Mouse (Mus musculus): ENCODE measurements at regions not wholly inside any gene's neighbourhood (a gene's known extent, or its start where the extent isn't known, plus 50 kb on each side); places are given as distances from the start of the nearest gene placed in this dataset.
"Not testable (repeated sequence)": the region's sequence is repeated elsewhere in the genome, so short reads cannot be mapped to it uniquely, and the experiment has no call there.

DNA sequence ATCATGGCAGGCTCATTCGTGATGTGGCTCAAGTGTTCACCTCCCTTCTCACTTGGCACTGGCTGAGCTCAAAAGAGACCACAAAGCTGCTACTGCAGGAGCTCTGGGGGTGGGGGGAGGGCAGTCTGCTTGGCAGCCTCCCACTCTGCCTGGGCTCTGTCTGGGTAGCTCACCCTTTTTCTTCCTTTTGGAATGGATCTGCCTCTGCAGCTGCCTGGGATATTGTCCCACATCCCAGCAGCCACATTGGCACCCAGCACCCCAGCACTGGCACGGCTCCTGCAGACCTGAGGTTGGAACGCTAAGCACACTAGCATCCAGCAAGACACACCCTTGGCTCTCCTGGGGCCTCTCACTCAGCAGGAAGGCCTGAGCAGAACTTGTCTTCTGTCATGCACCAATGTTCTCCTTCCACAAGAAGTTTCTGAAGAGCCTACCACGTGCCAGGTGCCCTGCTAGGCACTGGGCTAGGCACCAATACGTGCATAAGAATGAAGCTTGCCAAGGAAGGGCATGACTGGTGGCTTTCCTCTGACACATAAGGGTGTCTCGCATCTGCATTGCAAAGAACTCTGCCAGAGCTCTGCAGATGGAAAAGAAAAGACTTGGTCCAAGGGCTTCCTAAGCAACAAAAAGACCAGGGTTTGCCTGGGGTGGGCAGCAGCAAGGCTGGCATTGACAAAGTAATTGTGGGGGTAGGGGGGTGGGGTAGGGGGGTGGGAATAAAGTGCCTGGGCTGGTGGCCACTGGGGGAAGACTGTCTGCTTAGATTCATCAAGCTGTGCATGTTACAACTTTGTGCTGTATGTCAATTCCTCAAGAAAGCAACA, 112.1 kb upstream of the Sipa1l1 start:
- not testable (repeated sequence) for DNase-seq

DNA sequence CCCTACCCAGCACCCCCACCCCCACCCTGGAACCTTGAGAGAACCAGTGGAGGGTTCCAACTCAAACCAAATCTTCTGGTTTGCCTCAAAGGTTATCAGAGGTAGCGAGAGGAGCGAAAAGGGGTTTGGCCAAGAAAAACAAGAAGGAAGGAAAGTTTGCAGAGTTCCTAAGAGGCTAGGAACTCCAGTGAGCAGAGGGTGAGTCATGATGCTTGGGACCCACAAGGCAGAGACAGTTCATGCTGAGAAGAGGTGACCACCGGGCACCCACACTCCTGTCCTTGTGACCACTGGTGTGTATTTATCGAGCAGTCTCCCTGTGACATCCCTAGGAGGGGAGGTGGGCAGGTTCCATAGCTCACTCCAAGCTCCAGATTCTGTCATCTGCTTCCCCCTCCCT, 104.1 kb upstream of the Sipa1l1 start:
- no peak for DNase-seq

DNA sequence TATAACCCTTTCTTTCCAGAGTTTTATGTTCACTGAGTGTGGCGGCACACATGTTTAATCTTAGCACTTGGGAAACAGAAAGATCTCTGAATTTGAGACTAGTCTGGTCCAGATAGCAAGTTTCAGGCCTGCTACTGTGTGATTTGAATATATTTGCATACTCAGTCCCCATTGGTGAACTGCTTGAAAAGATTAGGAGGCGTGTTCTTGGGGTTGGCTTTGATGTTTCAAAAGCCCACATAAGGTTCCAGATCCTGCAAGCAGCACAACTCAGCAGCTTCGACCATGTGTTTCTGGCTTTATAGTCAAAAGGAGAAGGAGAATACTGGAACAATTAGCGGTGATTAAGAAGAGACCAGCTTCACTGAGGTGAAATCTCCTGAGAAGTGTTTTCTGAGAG, 102.3 kb upstream of the Sipa1l1 start:
- DNase-seq, result peak in 1 of 2 experiments; percentile 5

DNA sequence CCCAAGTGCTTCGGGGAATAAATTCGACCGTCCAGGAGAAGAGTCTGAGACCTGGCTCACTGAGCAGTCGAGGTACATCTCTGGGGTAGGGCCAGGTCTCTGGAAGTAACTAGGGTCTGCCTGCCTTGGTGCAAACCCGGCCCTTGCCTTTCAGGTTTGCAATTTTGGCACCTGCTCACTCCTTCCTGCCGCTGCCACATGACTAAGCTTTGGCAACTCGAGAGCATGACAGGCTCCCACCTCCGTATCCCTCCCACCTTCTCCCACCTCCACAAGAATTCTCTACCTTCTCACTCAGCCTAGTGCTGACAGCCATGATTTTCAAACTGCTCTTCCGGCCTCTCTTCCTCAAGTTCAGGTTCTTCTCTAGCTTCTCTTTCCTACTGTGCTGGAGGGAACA, 99.5 kb upstream of the Sipa1l1 start:
- DNase-seq, result no peak

DNA sequence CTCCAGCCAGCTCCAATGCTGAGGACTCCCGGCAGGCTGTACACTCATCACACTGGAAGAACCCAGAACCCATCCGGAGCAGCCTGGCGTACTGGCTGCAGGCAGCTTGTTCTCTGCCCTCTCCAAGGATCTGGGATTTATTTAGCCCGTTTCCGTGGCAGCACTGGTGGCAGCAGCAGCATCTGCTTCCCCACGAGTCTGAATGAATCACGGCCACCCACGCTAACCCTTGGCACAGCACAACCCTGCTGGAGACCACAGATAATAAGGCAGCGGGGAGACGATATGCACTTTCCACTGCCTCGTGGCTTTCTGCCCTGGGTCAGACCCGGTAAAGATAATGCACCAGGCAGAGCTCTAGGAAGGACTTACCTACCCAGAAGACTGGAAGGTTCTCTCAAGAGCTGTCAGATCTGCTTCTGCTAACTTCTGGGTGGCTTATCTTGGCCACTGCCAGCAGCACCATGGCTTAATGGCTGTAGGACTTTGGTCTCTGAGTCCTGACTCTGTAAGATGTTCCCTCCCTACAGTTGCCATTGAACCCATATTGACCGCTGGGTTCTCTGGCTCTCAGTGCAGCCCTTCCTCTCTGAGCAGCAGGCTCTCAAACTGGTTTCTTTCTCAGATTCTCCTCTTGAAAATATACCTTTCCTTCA, 96.2 kb upstream of the Sipa1l1 start:
- DNase-seq, result no peak

DNA sequence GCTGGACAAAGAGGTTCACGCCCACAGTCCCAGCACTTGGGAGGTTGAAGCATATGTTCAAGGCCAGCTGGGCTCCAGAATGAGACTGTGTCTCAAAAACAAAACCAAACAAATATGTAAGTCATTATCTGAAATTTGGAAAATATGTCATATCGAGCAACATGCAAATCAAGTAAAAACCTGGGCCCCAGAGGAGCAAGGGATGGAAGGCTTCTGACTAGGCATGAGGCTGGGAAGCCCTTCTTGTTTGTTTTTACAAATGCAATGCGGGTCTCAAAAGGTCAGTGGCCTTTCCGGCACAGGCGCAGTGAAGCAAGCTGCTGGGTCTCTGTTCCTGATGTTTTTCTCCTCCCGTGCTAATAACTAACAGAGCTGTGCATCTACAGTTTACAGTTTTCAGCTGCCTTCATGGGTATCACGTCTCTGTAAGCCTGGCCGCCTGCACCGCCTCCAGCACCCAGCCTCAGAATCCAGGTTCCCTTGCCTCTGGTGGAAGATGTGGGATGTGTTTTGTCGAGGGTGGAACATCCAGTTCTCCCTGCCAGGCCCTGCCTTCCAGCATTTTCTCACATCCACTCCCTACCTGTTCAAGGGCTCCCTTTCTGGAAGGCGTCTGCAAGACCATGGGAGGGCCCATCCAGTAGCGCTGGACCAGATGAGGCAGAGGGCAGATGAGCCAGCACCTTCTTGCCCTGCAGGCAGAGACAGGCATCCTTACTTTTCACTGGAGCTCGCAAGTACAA, 93.5 kb upstream of the Sipa1l1 start:
- DNase-seq, result no peak

DNA sequence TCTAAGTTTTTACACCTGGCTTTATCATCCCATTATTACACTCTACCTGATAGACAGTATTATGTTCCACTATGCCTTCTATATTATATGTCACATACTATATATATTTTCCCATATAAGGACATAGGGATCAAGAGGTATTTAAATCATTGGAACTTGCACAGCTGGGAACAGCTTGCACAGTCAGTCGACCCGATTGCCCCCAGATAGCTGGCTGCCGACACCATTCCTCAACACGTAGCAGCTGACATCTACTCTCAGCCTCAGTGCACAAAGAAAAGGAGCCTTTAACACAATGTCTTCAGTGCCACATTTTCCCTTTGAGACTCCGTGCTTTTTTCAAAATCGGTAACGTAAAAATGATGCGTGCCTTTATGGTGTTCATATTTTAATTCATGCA, 92.4 kb upstream of the Sipa1l1 start:
- DNase-seq, result no peak

DNA sequence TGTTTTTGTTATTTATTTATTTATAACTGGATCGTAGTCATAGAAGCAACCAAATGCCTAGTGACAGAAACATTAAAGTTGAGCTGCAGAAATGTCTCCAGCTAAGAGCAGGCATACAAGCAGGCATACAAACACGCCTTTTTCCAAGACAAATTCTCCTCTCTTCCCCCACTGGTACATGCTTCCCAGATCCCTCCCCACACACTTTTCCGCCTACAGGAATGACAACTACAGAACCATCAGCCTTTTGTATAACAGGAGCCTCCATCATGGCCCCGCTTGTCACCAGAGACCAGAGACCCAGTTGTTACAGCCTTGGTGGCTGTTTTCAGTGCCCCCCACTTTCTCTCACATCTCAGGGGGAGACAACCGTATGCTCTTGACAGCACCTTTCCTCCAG, 91.2 kb upstream of the Sipa1l1 start:
- no peak for DNase-seq

DNA sequence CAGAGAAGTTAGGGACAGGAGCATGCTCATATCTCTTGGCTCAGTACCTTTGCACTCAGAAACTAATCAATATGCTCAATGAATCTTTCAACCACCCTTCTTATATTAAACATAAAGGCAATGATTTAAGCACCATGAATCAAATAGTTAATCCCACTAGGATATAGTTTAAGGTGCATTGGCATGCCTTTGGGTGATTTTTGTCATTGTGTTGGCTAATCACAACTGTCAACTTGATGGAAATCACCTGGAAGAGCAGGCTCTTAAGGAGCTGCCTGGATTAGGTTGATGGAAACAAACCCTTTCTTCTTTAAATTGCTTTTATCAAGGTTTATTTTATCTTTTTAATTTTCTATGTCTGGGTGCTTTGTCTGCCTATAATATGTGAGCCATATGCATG, 90.4 kb upstream of the Sipa1l1 start:
- no peak for DNase-seq

DNA sequence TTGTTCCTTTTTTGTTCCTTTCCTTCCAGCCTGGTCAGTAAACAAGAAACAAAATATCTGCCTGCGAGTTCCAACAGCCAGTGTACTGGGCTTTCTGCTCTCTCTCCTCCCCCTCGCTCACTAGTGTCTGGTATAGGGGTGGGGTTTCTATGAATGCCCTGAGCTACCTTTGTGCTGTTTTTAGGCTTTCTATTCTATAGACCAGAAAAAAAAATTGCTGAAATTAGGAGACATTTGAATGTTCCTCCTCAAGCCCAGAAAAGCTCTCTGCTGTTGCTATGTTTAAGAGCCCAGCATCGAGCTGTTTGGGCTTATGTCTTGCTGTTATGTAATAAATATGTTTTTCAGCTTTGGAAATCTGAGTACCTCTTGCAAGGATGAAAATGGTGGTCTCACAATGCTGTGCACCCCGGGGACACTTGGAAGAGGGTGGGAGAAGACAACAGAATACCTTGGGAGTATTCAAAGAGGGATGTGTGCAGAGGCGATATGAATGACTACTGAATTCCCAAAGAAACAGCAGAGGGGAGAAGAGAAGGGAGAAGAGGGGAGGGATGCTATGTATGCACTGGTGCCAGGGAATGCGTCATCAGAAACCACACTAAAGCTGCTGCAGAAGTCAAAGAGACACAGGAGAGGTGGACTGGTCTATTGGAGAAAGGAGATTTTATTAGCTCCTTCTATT, 88.8 kb upstream of the Sipa1l1 start:
- no peak for DNase-seq

DNA sequence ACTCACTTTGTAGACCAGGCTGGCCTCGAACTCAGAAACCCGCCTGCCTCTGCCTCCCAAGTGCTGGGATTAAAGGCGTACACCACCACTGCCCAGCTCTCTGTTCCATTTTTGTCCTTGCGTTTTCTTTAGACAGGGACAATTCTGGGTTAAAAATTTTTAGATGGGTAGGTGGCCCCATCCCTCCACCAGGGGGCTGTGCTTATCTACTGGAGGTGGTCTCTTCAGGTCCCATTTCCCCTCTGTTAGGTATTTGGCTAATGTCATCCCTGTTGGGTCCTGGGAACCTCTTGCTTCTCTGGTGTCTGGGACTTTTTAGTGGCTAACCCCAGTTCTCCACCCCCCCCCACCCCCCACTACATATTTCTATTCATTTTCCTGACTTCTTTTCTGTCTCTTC, 86.5 kb upstream of the Sipa1l1 start:
- peak in 1 of 2 experiments; percentile 12 for DNase-seq

DNA sequence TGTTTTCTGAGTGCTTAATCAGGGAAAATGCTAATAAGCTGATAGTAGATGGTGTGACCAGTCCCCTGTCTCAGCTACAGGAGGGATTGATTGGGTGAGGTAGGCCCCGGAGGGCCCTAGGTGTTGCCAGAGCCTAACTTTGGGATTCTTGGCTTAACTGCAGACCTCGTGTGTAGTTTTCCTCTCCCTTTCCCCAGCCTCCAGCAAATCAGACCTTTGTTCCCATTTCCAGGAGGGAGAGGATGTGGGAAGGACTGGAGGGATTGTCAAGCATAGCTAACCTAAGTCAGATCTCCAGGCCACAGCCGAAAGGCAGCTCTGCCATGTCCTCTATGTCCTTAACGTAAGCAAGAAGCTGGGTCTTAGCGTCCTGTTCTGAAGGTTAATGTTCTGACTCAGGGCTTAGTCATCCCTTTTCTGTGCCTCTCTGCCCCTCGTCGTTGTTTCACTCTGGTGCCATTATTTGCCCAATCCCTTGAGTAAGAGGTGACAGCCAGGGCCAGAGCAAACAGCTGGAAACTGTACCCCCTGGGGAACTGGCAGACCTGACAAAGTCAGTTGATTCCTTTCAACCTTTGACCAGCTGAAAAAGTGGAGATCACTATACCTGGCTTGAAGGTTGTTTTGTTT, 83.2 kb upstream of the Sipa1l1 start:
- peak; percentile 54 to 66 for DNase-seq

DNA sequence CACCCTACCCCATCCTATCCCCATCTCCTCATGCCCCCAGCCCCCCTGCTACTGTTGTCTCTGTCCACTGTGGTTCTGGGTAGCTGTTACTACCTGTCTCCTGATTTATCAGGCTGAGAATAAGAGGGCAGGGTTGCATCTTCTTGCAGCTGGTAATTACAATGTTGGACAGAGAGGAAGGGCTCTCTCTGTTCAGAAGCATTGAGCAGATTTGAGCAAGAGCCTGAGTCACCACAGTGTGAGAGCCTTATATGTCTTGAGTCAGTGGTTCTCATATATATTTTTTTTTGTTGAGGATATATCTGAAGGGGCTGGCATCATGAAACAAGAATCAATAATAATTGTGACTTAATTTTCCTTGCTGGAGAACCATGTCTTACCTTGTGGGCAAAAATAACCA, 82.7 kb upstream of the Sipa1l1 start:
- DNase-seq, result no peak

DNA sequence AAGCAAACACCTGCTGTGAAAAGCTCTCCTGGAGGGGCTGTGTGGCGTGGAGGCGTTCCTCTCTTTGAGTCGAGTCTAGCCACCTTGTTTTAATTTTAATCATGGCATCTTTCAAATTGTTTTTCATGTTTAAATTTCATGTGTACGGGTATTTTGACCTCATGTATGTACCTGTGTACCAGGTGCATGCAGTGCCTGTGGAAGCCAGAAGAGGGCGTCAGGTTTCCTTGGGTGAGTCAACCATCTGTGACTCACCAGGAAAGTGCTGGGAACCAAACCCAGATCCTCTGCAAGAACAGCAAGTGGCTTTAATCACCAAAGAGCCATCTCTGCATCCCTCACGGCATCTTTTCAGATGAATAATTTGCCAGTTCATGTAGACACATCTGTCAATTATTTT, 79.8 kb upstream of the Sipa1l1 start:
- no peak for DNase-seq

DNA sequence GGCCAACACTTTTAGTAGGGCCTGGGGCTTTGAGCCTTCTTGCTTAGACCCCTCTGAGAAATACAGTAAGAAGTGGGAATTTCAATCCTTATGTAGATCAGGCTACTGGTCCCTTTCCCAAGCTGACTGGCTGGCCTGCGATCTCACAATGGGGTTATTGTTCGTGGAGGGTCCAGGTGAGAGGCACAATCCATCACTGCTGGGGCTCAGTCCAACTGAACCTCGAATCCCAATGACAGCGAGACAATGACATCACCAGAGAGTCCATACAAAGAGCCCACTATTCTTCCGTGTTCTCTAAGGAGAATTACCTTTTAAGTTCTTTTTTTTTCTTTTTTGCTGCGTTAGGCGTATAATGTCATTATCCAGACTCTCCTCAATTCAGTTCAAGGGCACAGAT, 75.8 kb upstream of the Sipa1l1 start:
- DNase-seq, result no peak

DNA sequence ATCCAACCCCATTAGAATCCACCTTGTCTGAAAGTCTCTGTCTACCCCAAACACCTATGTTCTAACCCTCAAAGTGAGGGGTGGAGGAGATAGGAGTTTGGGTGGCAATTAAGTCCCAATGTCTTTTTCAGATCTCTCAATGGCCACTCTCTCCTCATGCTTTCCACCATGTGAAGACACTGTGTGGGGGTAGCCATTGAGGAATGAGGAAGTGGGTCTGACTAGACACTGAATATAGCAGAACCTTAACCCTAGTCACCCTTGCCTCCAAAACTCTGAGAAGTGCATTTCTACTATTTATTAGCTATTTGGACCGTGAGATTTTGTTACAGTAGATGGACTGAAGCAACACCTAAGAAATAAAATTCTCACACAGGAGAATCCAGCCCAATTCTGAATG, 73.7 kb upstream of the Sipa1l1 start:
- DNase-seq, result no peak

DNA sequence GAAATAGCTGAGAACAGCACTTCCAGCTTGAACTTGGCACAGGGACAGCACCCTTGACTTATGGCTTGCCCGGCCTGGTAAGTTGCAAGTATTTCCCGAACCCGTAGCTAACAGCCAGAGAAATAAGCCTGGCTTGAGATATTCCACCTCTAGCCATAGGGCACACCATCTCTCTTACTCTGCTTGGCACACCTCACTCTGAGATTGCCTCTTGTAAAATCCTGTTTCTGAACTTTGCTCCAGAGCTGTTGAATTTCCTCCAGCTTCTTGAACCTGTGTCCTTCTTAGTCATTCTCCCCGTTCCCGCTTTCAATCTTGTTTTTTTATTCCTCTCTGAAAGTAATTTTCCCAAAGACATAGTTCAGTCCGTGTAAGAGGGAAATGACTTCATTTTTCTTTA, 72.0 kb upstream of the Sipa1l1 start:
- DNase-seq, result peak; percentile 22 to 49

DNA sequence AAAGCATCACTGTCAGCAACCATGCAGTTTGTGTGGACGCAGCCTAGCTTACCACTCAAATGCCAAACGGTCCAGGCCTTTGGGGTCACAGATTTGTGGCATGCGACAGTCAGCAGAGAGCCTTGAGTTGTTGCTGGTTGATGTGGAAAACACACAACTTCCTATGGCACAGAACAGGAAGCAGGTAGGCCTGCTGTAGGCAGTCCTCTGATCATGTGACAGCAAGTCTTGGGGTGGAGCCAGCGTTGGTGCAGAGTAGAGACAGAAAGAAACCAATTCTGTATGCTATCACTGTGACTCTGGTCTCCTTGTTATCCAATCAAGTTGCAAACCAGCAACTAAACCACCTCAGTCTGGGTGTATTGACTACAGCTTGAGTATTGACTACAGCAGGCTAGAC, 71.5 kb upstream of the Sipa1l1 start:
- peak in 1 of 2 experiments; percentile 31 for DNase-seq

DNA sequence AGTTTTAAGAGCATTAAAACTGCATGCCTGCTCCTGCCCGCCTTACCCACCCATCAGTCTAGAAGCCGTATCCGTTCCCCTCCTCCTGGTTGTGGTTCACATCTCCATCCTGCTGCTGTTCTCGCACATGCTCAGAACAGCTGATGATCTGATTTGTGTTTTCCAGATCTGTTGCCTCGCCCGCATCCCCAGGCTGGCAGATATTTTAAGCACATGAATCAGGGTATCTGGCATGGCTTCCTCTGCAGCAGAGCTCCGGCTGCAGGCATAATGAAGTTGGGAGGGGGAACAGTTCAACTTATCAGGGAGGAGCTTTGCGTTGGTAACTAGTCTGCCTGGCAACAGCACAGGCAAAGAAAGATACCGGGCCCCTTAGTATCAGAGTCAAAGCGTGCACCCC, 64.9 kb upstream of the Sipa1l1 start:
- no peak for DNase-seq

DNA sequence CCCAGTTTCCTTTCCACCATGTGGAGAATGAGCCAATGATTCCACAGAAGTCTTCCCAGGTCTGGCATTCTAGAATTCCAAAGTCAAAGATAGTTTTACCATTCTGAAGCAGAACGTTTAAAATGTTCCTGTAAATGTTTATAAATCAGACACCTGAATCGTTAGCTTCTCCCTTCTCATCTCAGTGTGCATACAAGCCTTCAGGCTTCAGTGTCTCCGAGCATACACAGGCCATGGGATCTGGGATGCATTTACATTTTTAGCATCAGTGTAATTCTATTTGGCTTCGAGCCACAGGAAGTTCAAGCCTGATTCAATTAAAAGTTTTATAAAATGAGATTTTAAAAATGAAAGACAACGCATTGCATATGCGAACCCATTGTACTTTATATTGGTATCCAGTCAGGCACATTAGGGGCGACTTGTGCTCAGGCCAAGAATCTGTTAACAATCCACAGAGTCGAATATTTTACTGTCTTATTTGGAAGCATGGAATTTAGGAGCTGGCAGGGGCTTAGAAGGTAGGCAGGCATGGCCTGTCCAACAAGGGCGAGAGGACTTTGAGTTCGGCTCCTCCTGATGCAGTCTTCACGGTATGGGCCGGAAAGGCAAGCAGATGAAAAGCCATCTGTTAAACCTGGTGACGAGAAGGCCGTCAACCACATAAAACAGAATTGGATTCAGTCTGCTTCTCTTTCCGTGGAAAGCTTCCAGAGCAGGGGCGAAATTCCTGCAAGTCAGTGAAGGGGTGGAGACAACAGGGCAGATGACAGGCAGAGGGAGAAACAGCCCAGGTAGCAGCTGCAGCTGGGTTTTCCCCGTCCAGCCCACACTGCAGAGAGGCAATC, 63.7 kb upstream of the Sipa1l1 start:
- peak; percentile 39 to 57 for DNase-seq

DNA sequence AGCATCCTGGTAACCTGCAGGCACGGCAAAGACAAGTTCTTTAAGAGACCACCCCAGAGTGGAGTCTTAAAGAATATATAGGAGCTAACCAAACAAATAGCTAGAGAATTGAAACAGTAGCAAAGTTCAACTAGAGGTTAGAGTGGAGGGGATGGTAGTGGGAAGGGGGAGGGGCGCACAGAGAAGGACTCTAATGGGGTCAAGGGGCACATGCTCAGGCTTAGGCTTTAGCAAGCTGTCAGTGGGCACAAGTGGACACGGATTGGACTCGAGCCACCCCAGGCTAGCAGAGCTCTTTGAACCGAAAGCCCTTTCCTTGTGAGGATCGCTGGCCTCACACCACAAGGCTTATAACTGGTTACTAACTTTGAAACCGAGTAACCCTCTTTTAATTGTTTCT, 53.4 kb upstream of the Sipa1l1 start:
- DNase-seq, result peak; percentile 17 to 52
